Mouse (Mus musculus) hindbrain, embryonic 11.5 days (tissue): ENCODE measurements around the gene D6Ertd527e. TPM values are rescaled to one million over a fixed set of nuclear protein-coding genes. Genes with fewer than 3 reads are reported as not detected.

Source experiments
- ATAC-seq: fragments of 200-750 bp; cut with Nextera tagmentation; 2 replicates; pipeline ENCODE4 v1.8.0; 2017; ENCODE audit warnings: mild to moderate bottlenecking, moderate TSS enrichment, moderate library complexity; ENCODE audit not compliant: low FRiP score
- DNase-seq: peaks from one replicate; pipeline ENCODE4 v3.0.0-alpha.2; 2015; ENCODE audit warnings: low spot score
- H3K27ac ChIP-seq: fragments of 300-500 bp; sonication (generic); 2 replicates; pipeline ENCODE4 v1.5.1; 2014; ENCODE audit warnings: mild to moderate bottlenecking, low read depth, low read length
- H3K27me3 ChIP-seq: fragments of 300-500 bp; sonication (generic); 2 replicates; pipeline ENCODE4 v1.6.1; 2014; ENCODE audit warnings: mild to moderate bottlenecking, low read length, moderate library complexity, mixed read lengths; ENCODE audit not compliant: control insufficient read depth, insufficient read depth
- H3K36me3 ChIP-seq: fragments of 300-500 bp; sonication (generic); 2 replicates; pipeline ENCODE4 v1.6.1; 2014; ENCODE audit warnings: mild to moderate bottlenecking, low read length, moderate library complexity, mixed read lengths; ENCODE audit not compliant: control insufficient read depth, insufficient read depth
- H3K4me1 ChIP-seq: fragments of 300-500 bp; sonication (generic); replicated peaks from 2 replicates; pipeline ENCODE4 v1.6.1; 2014; ENCODE audit warnings: low read length, mixed read lengths; ENCODE audit not compliant: control insufficient read depth, insufficient read depth
- H3K4me2 ChIP-seq: fragments of 300-500 bp; sonication (generic); replicated peaks from 2 replicates; pipeline ENCODE4 v1.6.1; 2014; ENCODE audit warnings: mild to moderate bottlenecking, low read depth, low read length
- H3K4me3 ChIP-seq: fragments of 300-500 bp; sonication (generic); 2 replicates; pipeline ENCODE4 v1.5.1; 2014; ENCODE audit warnings: low read depth, low read length
- H3K9ac ChIP-seq: fragments of 300-500 bp; sonication (generic); 2 replicates; pipeline ENCODE4 v1.6.1; 2014; ENCODE audit warnings: low read depth, low read length
- H3K9me3 ChIP-seq: fragments of 300-500 bp; sonication (generic); 2 replicates; pipeline ENCODE4 v1.6.1; 2016; ENCODE audit warnings: low read length; ENCODE audit not compliant: control insufficient read depth
- WGBS: fragments of 180-500 bp; shearing (Covaris S2); extraction: QIAGEN DNeasy Blood & Tissue Kit; methylation state at CpG from one replicate; pipeline ENCODE4 v1.1.7; 2014; 5-methylcytosine and 5-hydroxymethylcytosine counted together
- polyA plus RNA-seq: library from polyadenylated mRNA; unstranded; fragments of >200 nt; fragmentation: Nextera tagmentation; extraction: Ambion mirVana; gene quantifications from 2 replicates; pipeline ENCODE4 v1.2.1, GENCODE M21; 2014

Gene D6Ertd527e
- polyA plus RNA-seq, 1 experiment from 2014 or later, result not detected

DNA sequence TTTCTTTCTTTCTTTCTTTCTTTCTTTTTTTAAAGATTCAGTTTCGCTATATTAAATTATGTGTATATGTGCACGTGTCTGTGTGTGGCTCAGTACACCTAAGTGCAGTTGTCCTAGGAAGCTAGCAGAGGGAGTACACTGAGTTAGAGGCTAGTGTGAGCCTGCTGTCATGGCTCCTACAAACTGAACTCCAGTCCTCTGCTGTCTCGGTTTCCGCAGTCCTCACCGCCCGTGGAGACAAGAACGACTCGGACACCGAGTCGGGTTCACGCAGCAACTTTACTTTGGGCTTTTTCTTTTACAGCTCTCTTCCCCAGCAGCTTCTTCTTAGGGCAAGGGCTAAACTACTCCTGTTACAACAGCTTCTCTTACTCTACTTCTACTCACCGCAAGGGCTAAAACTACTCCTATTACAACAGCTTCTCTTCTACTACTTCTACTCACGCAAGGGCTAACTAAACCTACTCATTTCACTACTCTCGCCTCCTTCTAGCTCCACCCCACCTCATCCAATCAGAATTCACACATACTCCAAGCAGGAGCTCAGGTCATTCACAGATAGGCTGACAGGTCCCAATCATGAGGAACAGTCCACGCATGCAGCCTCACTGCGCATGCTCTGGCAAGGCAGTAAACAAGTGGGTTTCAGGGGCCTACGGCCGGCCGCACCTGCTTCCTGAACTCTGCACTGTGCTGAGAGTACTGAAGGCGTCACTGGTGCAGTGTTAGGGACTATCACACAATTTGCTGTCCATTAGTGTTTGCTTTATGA is 14.7 kb downstream of the D6Ertd527e start:
- Histone ChIP-seq H3K9me3 (no peaks in the 10 kb centered on the region), H3K4me3 (no peak overlapping the region), H3K36me3 (no peaks in the 10 kb centered on the region), H3K9ac (no peak overlapping the region), H3K4me2 (no peak overlapping the region), H3K4me1 (no peaks in the 10 kb centered on the region), H3K27me3 (no peaks in the 10 kb centered on the region), H3K27ac (no peak overlapping the region)
- WGBS, result 93% methylated on average over 20 of the region's 20 CpGs
- DNase-seq, result no peak
- no peak for ATAC-seq

DNA sequence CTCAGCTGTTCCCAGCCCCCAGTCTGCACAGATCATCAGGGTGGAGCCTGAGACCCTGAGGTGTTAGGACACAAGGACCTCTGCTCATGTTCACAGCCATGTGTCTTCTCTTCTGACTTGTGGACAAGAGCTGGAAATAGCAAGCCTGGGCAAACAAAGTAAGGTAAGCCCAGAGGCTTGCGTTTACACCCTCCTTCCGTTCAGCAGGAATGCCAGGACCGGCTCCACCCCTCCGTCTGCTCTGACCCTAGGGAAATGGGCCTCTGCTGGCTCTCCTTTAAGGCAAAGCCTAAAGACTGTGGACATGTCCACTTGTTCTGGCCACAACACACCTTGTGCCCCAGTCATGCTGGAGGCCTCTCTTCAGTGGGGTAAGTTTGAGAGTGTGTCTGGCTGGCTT is 15.4 kb downstream of the D6Ertd527e start:
- DNase-seq (no peak), ATAC-seq (no peak)
- Histone ChIP-seq H3K27me3 (no peaks in the 10 kb centered on the region), H3K4me3 (no peak overlapping the region), H3K4me2 (no peak overlapping the region), H3K27ac (no peak overlapping the region), H3K9ac (no peak overlapping the region), H3K9me3 (no peaks in the 10 kb centered on the region), H3K4me1 (no peaks in the 10 kb centered on the region), H3K36me3 (no peaks in the 10 kb centered on the region)
- WGBS, result 74% methylated on average over 4 of the region's 4 CpGs

DNA sequence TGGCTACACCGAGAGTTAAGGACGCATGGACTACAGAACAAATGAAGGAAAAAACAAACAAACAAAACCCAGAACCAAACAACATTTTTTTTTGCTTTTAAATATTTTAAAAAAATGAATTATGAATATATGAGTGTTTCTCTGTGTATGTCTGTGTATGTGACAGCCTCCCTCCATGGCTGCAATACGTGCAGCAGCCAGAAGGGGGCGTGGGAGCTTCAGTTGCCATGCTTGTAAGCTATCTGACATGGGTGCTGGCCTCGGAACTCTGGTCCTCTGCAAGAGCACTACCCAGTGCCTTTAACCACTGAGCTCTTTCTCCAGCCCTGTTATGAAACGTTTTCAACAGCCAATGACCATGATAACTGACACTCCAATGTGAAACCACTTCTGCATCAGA is 16.1 kb downstream of the D6Ertd527e start:
- 94% methylated on average over 6 of the region's 6 CpGs for WGBS
- no peak overlapping the region for H3K4me3 ChIP-seq
- no peaks in the 10 kb centered on the region for H3K36me3 ChIP-seq
- no peak overlapping the region for H3K4me2 ChIP-seq
- H3K9me3 ChIP-seq, result no peaks in the 10 kb centered on the region
- no peaks in the 10 kb centered on the region for H3K4me1 ChIP-seq
- DNase-seq (no peak), ATAC-seq (no peak)
- no peaks in the 10 kb centered on the region for H3K27me3 ChIP-seq
- H3K9ac ChIP-seq, result no peak overlapping the region
- no peak overlapping the region for H3K27ac ChIP-seq

DNA sequence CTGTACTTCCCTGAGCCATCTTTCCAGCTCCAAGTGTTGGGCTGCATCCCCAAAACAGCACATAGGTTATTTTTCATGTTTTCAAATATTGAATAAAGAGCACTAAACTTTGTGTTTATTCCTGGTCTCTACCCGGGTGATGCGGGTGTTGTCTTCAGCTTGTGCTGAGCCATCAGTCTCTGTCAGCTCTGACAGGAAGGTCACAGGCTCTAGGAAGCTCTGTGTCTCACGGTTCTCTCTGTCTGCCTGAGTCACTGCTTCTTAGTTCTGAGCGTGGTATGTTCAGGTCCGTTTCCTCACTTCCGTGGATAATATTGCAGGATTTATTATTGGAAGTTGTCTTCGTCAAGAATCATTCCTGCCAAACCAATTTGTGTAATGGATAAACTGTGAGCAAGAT is 17.4 kb downstream of the D6Ertd527e start:
- Histone ChIP-seq H3K4me3 (no peak overlapping the region), H3K4me2 (no peak overlapping the region), H3K4me1 (no peaks in the 10 kb centered on the region), H3K9me3 (no peaks in the 10 kb centered on the region), H3K36me3 (no peaks in the 10 kb centered on the region), H3K27me3 (no peaks in the 10 kb centered on the region), H3K27ac (no peak overlapping the region), H3K9ac (no peak overlapping the region)
- DNase-seq (no peak), ATAC-seq (no peak)
- WGBS, result 82% methylated on average over 7 of the region's 7 CpGs

DNA sequence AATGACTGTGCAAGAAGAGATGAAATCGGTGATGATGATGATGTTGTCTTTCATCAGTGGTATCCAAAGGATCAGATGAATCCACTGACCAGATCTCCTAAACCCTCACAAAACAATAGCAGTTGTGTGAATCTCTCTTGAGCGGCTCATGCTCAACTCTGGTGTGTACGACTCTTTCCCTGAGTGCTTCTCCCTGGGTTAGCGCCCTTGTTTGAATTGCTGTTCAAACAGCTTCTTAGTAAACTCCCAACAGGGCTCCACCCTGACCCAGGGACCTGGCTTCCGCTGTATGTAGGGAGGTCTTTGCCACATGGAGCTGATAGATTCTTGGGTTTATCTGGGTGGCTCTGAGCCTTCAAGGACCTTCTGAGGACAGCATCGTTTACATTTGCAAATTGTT is 18.9 kb downstream of the D6Ertd527e start:
- no peak for ATAC-seq
- no peaks in the 10 kb centered on the region for H3K27me3 ChIP-seq
- no peaks in the 10 kb centered on the region for H3K36me3 ChIP-seq
- no peaks in the 10 kb centered on the region for H3K4me1 ChIP-seq
- H3K27ac ChIP-seq, result no peak overlapping the region
- H3K9me3 ChIP-seq, result no peaks in the 10 kb centered on the region
- WGBS, result 86% methylated on average over 6 of the region's 6 CpGs
- no peak for DNase-seq
- H3K4me3 ChIP-seq, result no peak overlapping the region
- H3K4me2 ChIP-seq, result no peak overlapping the region
- H3K9ac ChIP-seq, result no peak overlapping the region

DNA sequence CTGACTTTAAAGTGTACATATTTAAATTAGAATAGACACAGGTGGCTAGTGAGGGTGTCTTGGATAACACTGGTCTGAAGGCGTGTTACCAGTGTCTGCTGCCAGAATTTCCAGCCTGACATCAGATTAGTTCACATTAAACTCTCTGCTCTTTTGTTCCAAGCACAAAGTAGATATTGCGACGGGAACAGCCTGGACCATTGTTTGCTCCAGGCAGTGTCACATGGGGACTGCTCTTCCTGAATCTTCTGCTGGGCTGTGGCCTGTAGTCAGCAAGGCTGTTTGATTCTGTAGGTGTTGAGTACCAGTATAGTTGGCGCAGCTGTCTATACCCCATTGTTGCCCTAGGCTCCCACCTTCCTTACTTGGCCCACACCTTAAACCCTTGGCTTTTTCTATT is 19.4 kb downstream of the D6Ertd527e start:
- no peak overlapping the region for H3K4me2 ChIP-seq
- DNase-seq (no peak), ATAC-seq (no peak)
- no peak overlapping the region for H3K9ac ChIP-seq
- 88% methylated on average over 4 of the region's 4 CpGs for WGBS
- H3K36me3 ChIP-seq, result no peaks in the 10 kb centered on the region
- no peaks in the 10 kb centered on the region for H3K9me3 ChIP-seq
- no peaks in the 10 kb centered on the region for H3K4me1 ChIP-seq
- no peaks in the 10 kb centered on the region for H3K27me3 ChIP-seq
- H3K4me3 ChIP-seq, result no peak overlapping the region
- no peak overlapping the region for H3K27ac ChIP-seq

DNA sequence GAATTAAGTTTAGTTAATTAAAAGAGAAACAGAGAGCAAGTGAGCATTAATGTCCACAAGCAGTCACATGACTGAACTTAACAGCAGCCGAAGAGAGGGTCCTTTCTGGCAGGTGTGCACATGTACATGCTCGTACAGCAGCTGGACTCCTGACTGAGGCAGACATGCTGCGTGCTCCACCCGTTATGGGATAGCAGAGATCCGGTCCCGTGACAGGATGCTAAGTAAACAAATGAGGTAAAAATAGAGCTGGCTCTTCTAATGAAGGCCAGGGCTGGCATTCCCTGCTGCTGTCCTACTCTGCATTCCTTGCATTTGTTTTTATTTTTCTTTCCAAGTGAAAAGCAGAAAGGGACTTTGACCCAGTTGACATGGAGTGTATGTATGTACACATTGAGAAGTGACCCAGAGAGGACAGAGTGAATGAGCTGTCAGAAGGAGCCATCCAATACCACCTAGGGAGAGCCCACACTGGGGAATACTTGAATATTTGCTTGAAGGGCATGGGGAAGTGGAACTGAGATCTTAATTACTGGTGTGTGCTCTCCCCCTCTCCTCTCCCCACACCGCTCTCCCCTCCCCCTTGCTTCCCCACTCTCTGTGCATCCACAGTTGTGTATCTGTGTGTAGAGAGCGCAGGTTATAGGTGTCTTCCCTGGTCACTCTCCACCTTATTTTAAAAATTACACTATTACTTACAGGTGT is 22.7 kb downstream of the D6Ertd527e start:
- H3K27me3 ChIP-seq, result no peaks in the 10 kb centered on the region
- H3K27ac ChIP-seq, result no peak overlapping the region
- no peaks in the 10 kb centered on the region for H3K36me3 ChIP-seq
- H3K9ac ChIP-seq, result no peak overlapping the region
- WGBS, result 73% methylated on average over 7 of the region's 8 CpGs
- H3K4me3 ChIP-seq, result no peak overlapping the region
- no peaks in the 10 kb centered on the region for H3K4me1 ChIP-seq
- H3K9me3 ChIP-seq, result no peaks in the 10 kb centered on the region; the same call in 1 of the 2 replicates
- H3K4me2 ChIP-seq, result no peak overlapping the region
- ATAC-seq (no peak), DNase-seq (no peak)

DNA sequence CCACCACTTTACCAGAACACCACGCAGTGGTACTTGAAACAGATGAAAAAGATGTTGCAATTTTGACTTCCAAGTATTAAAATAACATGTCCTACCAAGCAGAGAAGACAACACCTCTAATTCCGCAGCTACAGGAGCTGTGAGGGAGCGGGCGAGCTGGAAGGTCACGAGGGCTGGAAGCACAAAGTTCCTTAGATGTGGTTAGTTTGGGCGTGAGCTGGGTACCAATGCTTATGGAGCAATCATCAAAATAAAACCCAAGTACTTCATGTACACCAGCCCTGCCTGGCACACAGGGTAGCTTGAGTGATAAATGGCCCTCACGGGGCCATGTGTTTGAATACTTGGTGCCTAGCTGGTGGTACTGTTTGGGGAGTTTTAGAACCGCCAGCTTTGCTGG is 25.3 kb downstream of the D6Ertd527e start:
- Histone ChIP-seq H3K27ac (no peak overlapping the region), H3K36me3 (no peaks in the 10 kb centered on the region), H3K4me1 (no peaks in the 10 kb centered on the region), H3K9me3 (no peaks in the 10 kb centered on the region; the same call in 1 of the 2 replicates), H3K9ac (no peak overlapping the region), H3K4me3 (no peak overlapping the region), H3K4me2 (no peak overlapping the region), H3K27me3 (no peaks in the 10 kb centered on the region)
- ATAC-seq (no peak), DNase-seq (no peak)
- 95% methylated on average over 8 of the region's 8 CpGs for WGBS

DNA sequence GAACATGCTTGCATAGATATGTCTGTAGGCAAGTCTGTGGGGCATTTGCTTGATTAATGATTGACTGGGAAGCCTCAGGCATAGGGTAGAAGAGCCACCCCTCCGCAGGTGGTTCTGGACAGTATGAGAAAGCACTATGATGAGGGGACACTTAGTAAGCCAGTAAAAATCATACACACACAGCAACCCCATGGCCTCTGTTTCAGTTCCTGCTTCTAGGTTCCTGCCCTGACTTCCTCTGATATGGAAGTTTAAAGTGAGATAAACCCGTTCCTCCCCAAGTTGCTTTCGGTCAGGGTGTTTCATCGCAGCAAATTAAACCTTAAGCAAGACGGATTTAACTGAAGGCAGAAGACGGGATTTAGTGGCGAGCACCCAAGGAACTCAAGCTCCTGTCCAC is 26.1 kb downstream of the D6Ertd527e start:
- Histone ChIP-seq H3K27ac (no peak overlapping the region), H3K9ac (no peak overlapping the region), H3K4me3 (no peak overlapping the region), H3K36me3 (no peaks in the 10 kb centered on the region), H3K9me3 (no peaks in the 10 kb centered on the region; the same call in 1 of the 2 replicates), H3K4me2 (no peak overlapping the region), H3K27me3 (no peaks in the 10 kb centered on the region), H3K4me1 (no peaks in the 10 kb centered on the region)
- 94% methylated on average over 7 of the region's 7 CpGs for WGBS
- no peak for DNase-seq
- ATAC-seq, result no peak
